Mouse (Mus musculus) heart, embryonic 11.5 days (tissue): ENCODE results near the gene 2900026A02Rik. TPM values are rescaled to one million over a fixed set of nuclear protein-coding genes. Genes with fewer than 3 reads are reported as not detected.

Experiments used
- ATAC-seq: fragments of 200-750 bp; cut with Nextera tagmentation; replicated peaks from 2 replicates; pipeline ENCODE4 v1.8.0; 2017; ENCODE audit warnings: moderate library complexity; ENCODE audit not compliant: insufficient number of reproducible peaks, low FRiP score, low TSS enrichment
- H3K27ac ChIP-seq: fragments of 300-500 bp; sonication (generic); 2 replicates; pipeline ENCODE4 v1.5.1; 2014; ENCODE audit warnings: mild to moderate bottlenecking, low read depth, low read length
- H3K27me3 ChIP-seq: fragments of 300-500 bp; sonication (generic); 2 replicates; pipeline ENCODE4 v1.6.1; 2014; ENCODE audit warnings: mild to moderate bottlenecking, low read length, mixed read lengths; ENCODE audit not compliant: control insufficient read depth, insufficient read depth
- H3K36me3 ChIP-seq: fragments of 300-500 bp; sonication (generic); 2 replicates; pipeline ENCODE4 v1.6.1; 2014; ENCODE audit warnings: mild to moderate bottlenecking, low read length, moderate library complexity, mixed read lengths; ENCODE audit not compliant: control insufficient read depth, insufficient read depth
- H3K4me1 ChIP-seq: fragments of 300-500 bp; sonication (generic); 2 replicates; pipeline ENCODE4 v1.6.1; 2014; ENCODE audit warnings: low read length; ENCODE audit not compliant: control insufficient read depth, insufficient read depth
- H3K4me2 ChIP-seq: fragments of 300-500 bp; sonication (generic); 2 replicates; pipeline ENCODE4 v1.6.1; 2014; ENCODE audit warnings: mild to moderate bottlenecking, moderate library complexity
- H3K4me3 ChIP-seq: fragments of 300-500 bp; sonication (generic); 2 replicates; pipeline ENCODE4 v1.5.1; 2014; ENCODE audit warnings: low read depth, low read length
- H3K9ac ChIP-seq: fragments of 300-500 bp; sonication (generic); 2 replicates; pipeline ENCODE4 v1.6.1; 2014; ENCODE audit warnings: mild to moderate bottlenecking, low read depth, low read length, moderate library complexity
- H3K9me3 ChIP-seq: fragments of 300-500 bp; sonication (generic); replicated peaks from 2 replicates; pipeline ENCODE4 v1.6.1; 2016; ENCODE audit warnings: low read length; ENCODE audit not compliant: control insufficient read depth
- WGBS: fragments of 180-500 bp; shearing (Covaris S2); extraction: QIAGEN DNeasy Blood & Tissue Kit; methylation state at CpG from one replicate; pipeline ENCODE4 v1.1.7; 2014; ENCODE audit not compliant: insufficient replicate concordance; 5-methylcytosine and 5-hydroxymethylcytosine counted together
- polyA plus RNA-seq: library from polyadenylated mRNA; unstranded; fragments of >200 nt; fragmentation: Nextera tagmentation; extraction: Ambion mirVana; gene quantifications from 2 replicates; pipeline ENCODE4 v1.2.1, GENCODE M21; 2014

Gene 2900026A02Rik
- polyA plus RNA-seq, 1 experiment from 2014 or later: 7.0 TPM

DNA sequence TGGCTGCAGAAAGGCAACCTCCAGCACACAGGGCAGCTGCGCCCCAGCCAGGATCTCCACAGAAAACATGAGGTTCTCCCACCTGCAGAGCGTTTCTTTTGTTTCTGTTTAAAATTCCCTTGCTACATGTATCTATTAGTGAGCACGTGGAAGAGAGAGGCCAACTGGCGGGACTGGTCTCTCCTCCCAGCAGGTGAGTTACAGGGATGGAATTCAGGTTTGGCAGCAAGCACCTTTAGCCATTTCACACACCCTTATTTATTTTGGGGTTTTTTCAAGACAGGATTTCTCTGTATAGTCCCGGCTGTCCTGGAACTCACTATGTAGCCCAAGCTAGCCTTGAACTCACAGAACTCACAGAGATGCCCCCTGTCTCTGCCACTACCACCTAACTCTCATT lies 66.6 kb downstream of the 2900026A02Rik start:
- Histone ChIP-seq H3K4me3 (no peak overlapping the region), H3K9me3 (no peaks in the 10 kb centered on the region), H3K9ac (no peak overlapping the region), H3K4me2 (no peak overlapping the region), H3K27me3 (no peaks in the 10 kb centered on the region), H3K36me3 (no peaks in the 10 kb centered on the region), H3K4me1 (peaks cover 42% of the 10 kb centered on the region), H3K27ac (no peak overlapping the region)
- WGBS: 79% methylated on average over 5 of the region's 5 CpGs
- ATAC-seq: no peak

DNA sequence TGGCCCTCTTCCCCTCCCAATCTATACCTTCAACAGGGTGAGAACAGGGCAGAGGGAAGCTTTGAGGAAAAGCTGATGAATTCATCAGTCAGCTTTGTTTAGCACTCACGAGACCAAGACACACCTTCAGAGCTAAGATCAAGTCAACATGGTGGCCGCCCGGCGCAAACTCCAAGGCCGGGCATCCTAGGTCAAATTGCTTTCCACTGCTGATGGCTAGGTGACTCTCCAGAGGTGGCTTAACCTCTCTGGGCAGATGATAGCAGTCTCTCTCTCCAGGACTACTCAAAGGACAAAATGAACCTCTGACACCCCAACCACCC lies 67.6 kb downstream of the 2900026A02Rik start:
- no peak for ATAC-seq
- no peaks in the 10 kb centered on the region for H3K9me3 ChIP-seq
- no peaks in the 10 kb centered on the region for H3K36me3 ChIP-seq
- no peaks in the 10 kb centered on the region for H3K27me3 ChIP-seq
- H3K4me1 ChIP-seq: peaks cover 33% of the 10 kb centered on the region
- H3K9ac ChIP-seq: 0 out of 2 replicates have a peak overlapping the region, but pooled peaks have one; percentile 40
- H3K4me2 ChIP-seq: no peak overlapping the region
- no peak overlapping the region for H3K27ac ChIP-seq
- WGBS: 86% methylated on average over 5 of the region's 5 CpGs
- H3K4me3 ChIP-seq: no peak overlapping the region

DNA sequence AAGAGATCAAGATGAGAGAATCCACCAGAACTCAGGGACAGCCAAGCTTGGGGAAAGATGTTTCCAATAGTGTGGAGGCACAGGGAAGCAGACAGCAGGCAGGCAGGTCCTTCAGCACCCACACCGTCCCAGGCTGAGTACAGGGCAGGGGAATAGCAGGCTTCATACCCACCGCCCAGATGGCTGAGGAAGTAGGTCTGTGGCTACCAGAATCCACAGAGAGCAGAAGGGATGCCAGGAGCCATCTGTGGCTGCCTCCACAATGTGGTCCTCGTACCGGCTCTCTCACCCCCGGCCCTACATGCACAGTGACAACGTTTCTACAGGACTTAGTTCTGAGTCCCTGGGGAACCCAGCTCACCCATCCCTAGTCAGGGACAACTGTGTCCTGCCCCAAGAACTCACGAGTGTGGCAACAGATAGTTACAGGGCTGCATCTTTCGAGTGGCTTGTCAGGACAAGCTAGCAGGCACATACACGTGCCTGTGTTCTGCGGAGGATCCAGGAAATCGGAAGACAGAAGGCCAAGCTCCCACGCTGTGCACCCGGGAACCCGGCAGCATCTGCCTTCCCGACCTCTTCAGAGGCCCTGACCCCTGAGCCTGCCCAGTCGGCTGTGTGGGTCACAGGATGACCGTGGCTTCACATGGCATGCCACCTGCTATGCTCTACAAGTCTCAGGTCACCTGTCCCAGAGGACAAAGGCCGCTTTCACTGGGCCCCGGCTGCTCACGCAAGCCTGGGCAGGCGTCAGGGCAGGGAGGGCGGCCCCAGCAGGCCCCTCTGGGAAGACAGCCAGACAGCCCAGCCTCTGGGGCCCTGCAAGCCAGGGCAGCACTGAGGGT lies 68.2 kb downstream of the 2900026A02Rik start:
- WGBS: 65% methylated on average over 22 of the region's 22 CpGs
- no peak for ATAC-seq

DNA sequence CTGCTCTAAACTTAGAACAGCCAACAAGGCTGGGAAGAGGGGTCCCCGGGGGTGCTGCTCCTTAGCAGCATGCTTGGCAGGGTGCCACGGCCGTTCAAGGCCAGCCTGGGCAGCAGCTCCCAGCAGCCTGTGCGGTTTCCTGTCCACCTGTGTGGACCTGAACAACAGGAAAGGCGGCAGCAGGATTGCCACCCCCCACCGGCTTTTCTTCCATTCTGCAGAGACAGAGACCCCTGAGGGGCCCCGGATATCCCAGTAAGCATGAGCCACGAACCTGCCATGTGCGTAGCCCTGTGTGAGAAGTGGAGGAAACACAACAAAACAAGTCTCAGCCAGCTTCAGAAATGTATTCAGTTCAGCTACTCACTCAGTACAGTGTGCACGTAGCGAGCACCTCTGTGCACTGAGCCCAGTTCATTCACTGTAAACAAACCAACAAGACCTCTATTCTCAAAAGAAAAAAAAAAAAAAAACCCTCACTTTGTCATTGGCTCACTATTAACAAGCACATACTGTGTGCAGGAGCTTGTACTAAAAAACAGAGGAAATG lies 69.4 kb downstream of the 2900026A02Rik start:
- H3K27me3 ChIP-seq: no peaks in the 10 kb centered on the region
- no peak for ATAC-seq
- no peaks in the 10 kb centered on the region for H3K36me3 ChIP-seq
- H3K9me3 ChIP-seq: no peaks in the 10 kb centered on the region
- peaks cover 32% of the 10 kb centered on the region for H3K4me1 ChIP-seq
- no peak overlapping the region for H3K4me2 ChIP-seq
- peak overlapping the region; percentile 31 for H3K27ac ChIP-seq
- H3K9ac ChIP-seq: 0 out of 2 replicates have a peak overlapping the region, but pooled peaks have one; percentile 24
- 51% methylated on average over 11 of the region's 11 CpGs for WGBS
- H3K4me3 ChIP-seq: no peak overlapping the region

More for the DNA sequence above, 68.2 kb downstream of the 2900026A02Rik start:
- Histone ChIP-seq H3K27me3 (no peaks in the 10 kb centered on the region), H3K9me3 (no peaks in the 10 kb centered on the region), H3K4me1 (peaks cover 32% of the 10 kb centered on the region), H3K4me3 (no peak overlapping the region), H3K9ac (0 out of 2 replicates have a peak overlapping the region, but pooled peaks have one; percentile 40), H3K36me3 (no peaks in the 10 kb centered on the region), H3K27ac (peak overlapping the region; percentile 50; the same call in 1 of the 2 replicates), H3K4me2 (no peak overlapping the region)

DNA sequence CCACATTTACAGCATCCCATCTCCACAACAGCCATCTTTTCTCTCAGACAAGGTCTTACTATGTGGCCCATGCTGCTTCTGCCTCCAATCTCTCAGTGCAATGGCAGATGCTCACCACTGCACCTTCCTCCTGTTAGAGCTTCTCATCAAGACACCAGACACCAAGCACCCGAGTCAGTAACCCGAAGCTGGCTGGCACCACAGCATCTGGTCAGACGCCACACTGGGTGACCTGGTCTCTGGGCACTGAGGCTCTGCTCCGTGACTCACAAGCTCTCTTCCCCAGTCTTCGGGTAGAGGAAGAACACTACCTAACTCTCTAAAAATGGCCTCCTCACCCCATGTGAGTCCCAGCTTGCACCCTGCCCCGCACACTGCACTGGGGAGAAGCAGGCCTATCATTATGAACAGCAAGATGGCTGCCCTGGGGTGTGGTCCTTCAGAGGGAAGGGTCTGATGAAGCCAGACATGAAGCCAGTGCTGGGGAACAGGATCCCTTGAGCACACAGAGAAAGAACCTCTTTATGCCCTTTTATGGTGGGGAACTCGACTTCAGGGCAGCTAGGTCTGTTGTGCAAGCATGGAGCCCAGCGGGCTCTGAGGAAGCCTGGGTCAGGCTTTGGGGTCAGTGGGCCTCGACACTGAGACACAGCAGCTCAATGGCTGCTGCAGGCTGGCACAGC lies 70.0 kb downstream of the 2900026A02Rik start:
- H3K9me3 ChIP-seq: no peaks in the 10 kb centered on the region
- 61% methylated on average over 9 of the region's 9 CpGs for WGBS
- H3K27ac ChIP-seq: peak overlapping the region; percentile 31
- 0 out of 2 replicates have a peak overlapping the region, but pooled peaks have one; percentile 24 for H3K9ac ChIP-seq
- no peaks in the 10 kb centered on the region for H3K36me3 ChIP-seq
- peaks cover 32% of the 10 kb centered on the region for H3K4me1 ChIP-seq
- H3K27me3 ChIP-seq: no peaks in the 10 kb centered on the region
- no peak for ATAC-seq
- no peak overlapping the region for H3K4me3 ChIP-seq
- H3K4me2 ChIP-seq: no peak overlapping the region

DNA sequence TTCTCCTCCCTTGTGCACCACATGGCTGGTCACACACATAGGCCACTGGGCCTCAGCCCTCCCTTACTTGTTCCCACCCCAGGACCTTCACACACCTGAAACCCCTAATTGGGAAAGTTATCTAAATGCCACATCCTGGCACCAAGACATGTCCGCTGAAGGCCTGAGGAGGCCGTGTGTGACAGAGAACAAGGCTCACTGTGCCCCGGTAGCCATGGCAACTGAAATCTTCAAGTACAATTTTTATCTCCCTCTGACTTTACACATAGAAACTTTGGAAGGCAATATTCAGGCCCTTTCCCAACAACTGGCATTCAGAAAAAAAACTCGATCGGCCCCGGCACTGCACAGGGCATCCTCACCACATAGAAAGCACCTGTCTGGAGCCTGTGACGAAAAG lies 72.0 kb downstream of the 2900026A02Rik start:
- Histone ChIP-seq H3K36me3 (no peaks in the 10 kb centered on the region), H3K9me3 (no peaks in the 10 kb centered on the region), H3K9ac (no peak overlapping the region), H3K27me3 (no peaks in the 10 kb centered on the region), H3K4me1 (peaks cover 40% of the 10 kb centered on the region), H3K4me2 (no peak overlapping the region), H3K4me3 (no peak overlapping the region), H3K27ac (no peak overlapping the region)
- no peak for ATAC-seq
- WGBS: 83% methylated on average over 7 of the region's 7 CpGs

DNA sequence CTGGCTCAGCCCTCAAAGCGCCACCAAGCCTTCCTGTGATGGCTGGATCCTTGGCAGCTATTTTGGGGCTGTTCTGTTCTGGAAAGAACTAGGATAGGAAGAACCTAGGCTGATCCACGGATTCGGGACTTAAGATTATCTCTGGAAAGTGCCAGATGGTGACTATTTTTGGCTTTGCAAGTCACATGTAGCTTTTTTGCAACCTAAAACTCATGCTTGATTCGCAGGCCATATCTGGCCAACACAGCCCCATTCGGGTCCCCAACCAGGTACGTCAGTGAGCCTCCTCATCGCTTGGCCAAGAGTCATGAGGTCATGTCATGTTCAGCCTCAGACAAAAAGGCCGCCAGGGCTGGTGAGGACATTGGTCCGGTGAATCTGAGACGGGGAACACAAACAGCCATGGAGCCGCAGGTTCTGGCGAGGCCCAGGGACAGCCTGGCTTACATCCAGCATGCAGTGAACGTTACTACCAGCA lies 73.0 kb downstream of the 2900026A02Rik start:
- H3K36me3 ChIP-seq: no peaks in the 10 kb centered on the region
- H3K4me1 ChIP-seq: peaks cover 34% of the 10 kb centered on the region
- no peaks in the 10 kb centered on the region for H3K9me3 ChIP-seq
- H3K4me3 ChIP-seq: no peak overlapping the region
- ATAC-seq: no peak
- no peak overlapping the region; the same call in 1 of the 2 replicates for H3K9ac ChIP-seq
- 63% methylated on average over 13 of the region's 13 CpGs for WGBS
- no peak overlapping the region for H3K4me2 ChIP-seq
- H3K27me3 ChIP-seq: no peaks in the 10 kb centered on the region
- H3K27ac ChIP-seq: no peak overlapping the region

DNA sequence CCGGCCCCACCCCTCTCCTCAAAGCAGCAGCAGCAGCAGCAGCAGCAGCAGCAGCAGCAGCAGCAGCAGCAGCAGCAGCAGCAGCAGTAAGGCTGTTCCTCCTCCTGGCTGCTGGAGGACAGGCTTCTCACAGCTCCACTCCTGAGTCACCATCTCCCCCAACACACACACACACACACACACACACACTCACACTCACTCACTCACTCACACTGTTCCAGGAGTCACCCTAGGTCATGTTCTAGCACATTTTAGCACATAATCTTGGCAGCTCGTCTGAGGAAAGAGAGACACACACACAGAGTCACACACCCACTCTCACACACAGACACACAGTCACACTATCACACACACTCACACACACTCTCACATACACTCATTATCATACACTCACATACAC lies 74.4 kb downstream of the 2900026A02Rik start:
- ATAC-seq: no peak
- Histone ChIP-seq H3K36me3 (no peaks in the 10 kb centered on the region), H3K27me3 (no peaks in the 10 kb centered on the region), H3K4me2 (no peak overlapping the region), H3K9ac (no peak overlapping the region), H3K4me1 (peaks cover 36% of the 10 kb centered on the region), H3K27ac (no peak overlapping the region), H3K9me3 (no peaks in the 10 kb centered on the region), H3K4me3 (no peak overlapping the region)
- WGBS: 40% methylated on average over 2 of the region's 2 CpGs
